Mouse (Mus musculus) kidney, adult 2 months (tissue): ENCODE measurements around the gene Mier2.

ENCODE experiments used
- CTCF ChIP-seq: fragments of 200-500 bp; conservative IDR thresholded peaks from 2 replicates; pipeline ENCODE4 v1.5.1; 2011; ENCODE audit warnings: low read depth, mild to moderate bottlenecking, control low read depth, low read length, moderate library complexity, mixed read lengths; ENCODE audit not compliant: insufficient read depth, insufficient read length
- POLR2A ChIP-seq: fragments of 200-500 bp; IDR thresholded peaks from one replicate; pipeline ENCODE4 v1.6.1; 2011; ENCODE audit warnings: low read depth, low read length, control low read depth

- TF ChIP-seq CTCF (no peak), POLR2A (no peak)
These were observed 24.8 kb upstream of the Mier2 start for GRCm38 (mm10) chr10:79579781-79580180.
